Mouse (Mus musculus) MEL (cell line): ENCODE measurements around the gene Ccdc107.

Source experiments
- BHLHE40 ChIP-seq: IDR thresholded peaks from 2 replicates; pipeline ENCODE4 v1.6.1; 2012; ENCODE audit warnings: low read depth, mild to moderate bottlenecking, inconsistent platforms, low read length, improper control_type of control experiment, borderline replicate concordance
- CHD2 ChIP-seq: IDR thresholded peaks from 2 replicates; pipeline ENCODE4 v1.6.1; 2011; ENCODE audit warnings: low read length, improper control_type of control experiment
- CTCF ChIP-seq, 3 experiments: IDR thresholded peaks in 2 of 3; conservative IDR thresholded peaks in 1 of 3; 2 replicates each; pipeline ENCODE4 v1.5.1; 2011 to 2012; ENCODE audit warnings: low read length in 3 of 3, low read depth in 2 of 3, mild to moderate bottlenecking in 2 of 3, improper control_type of control experiment in 1 of 3, inconsistent platforms in 1 of 3, mixed read lengths in 1 of 3, moderate library complexity in 1 of 3; ENCODE audit not compliant: control insufficient read depth in 1 of 3, insufficient read depth in 1 of 3, poor library complexity in 1 of 3, severe bottlenecking in 1 of 3
- ETS1 ChIP-seq: IDR thresholded peaks from 2 replicates; pipeline ENCODE4 v1.6.1; 2012; ENCODE audit warnings: low read depth, mild to moderate bottlenecking, inconsistent platforms, low read length, improper control_type of control experiment, moderate library complexity
- GABPA ChIP-seq: IDR thresholded peaks from 2 replicates; pipeline ENCODE4 v1.6.1; 2012; ENCODE audit warnings: low read depth, mild to moderate bottlenecking, inconsistent platforms, low read length, improper control_type of control experiment, moderate library complexity
- MAZ ChIP-seq: IDR thresholded peaks from 2 replicates; pipeline ENCODE4 v1.6.1; 2012; ENCODE audit warnings: low read depth, mild to moderate bottlenecking, inconsistent platforms, low read length, improper control_type of control experiment
- MXI1 ChIP-seq: IDR thresholded peaks from 2 replicates; pipeline ENCODE4 v1.6.1; 2011; ENCODE audit warnings: mild to moderate bottlenecking, low read depth, low read length, improper control_type of control experiment
- MYB ChIP-seq: IDR thresholded peaks from 2 replicates; pipeline ENCODE4 v1.6.1; 2011; ENCODE audit warnings: mild to moderate bottlenecking, low read depth, low read length, improper control_type of control experiment
- POLR2A ChIP-seq, 2 experiments: IDR thresholded peaks; 2 replicates each; pipeline ENCODE4 v1.6.1; 2011 to 2012; ENCODE audit warnings: low read length in 2 of 2, mild to moderate bottlenecking in 2 of 2, control low read depth in 1 of 2, improper control_type of control experiment in 1 of 2, low read depth in 1 of 2, moderate library complexity in 1 of 2; ENCODE audit not compliant: control insufficient read depth in 1 of 2, insufficient read depth in 1 of 2, poor library complexity in 1 of 2
- POLR2AphosphoS5 ChIP-seq: IDR thresholded peaks from 2 replicates; pipeline ENCODE4 v1.6.1; 2012; ENCODE audit warnings: low read depth, borderline replicate concordance, mild to moderate bottlenecking, inconsistent platforms, low read length, moderate library complexity, mixed read lengths
- RAD21 ChIP-seq: IDR thresholded peaks from 2 replicates; pipeline ENCODE4 v1.6.1; 2011; ENCODE audit warnings: mild to moderate bottlenecking, low read depth, low read length, improper control_type of control experiment
- TAL1 ChIP-seq: IDR thresholded peaks from 2 replicates; pipeline ENCODE4 v1.6.1; 2012; ENCODE audit warnings: mild to moderate bottlenecking, inconsistent platforms, low read length, moderate library complexity, mixed read lengths
- ZNF384 ChIP-seq: IDR thresholded peaks from 2 replicates; pipeline ENCODE4 v1.6.1; 2012; ENCODE audit warnings: low read depth, mild to moderate bottlenecking, inconsistent platforms, low read length, improper control_type of control experiment

DNA sequence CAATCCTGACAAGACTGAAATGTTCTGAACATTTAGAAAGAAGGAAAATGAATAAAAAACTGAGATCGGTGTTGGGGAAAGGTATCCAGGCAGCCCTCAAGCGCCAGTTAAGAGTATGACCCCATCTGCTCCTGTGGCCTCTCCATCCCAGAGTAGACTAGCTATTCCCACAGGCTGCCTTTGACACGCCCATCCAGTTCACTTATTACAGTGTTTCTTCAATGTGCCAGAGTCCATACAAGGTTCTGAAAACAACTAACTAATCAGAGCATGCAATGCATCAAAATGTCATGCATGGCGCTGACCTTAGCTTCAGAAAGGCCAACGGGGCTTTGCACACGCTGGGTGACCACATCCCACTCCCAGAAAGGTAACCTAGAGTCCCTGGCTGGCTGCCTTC lies 10.8 kb downstream of the Ccdc107 start:
- no peak for TF ChIP-seq MYB
- TF ChIP-seq ETS1 = no peak
- TF ChIP-seq CTCF (IDR thresholded peaks at IDR 0.05 in 2 of 3, conservative IDR thresholded peaks at IDR 0.05 in 1 of 3; ENCODE audit: control insufficient read depth in 1 of 3, insufficient read depth in 1 of 3, low read depth in 2 of 3, low read length in 3 of 3, poor library complexity in 1 of 3, severe bottlenecking in 1 of 3) = no peak
- no peak for TF ChIP-seq GABPA
- TF ChIP-seq ZNF384 = no peak
- no peak for TF ChIP-seq TAL1
- no peak for TF ChIP-seq POLR2A (IDR thresholded peaks at IDR 0.05; ENCODE audit: control insufficient read depth in 1 of 2, insufficient read depth in 1 of 2, low read depth in 1 of 2, low read length in 2 of 2, poor library complexity in 1 of 2)
- TF ChIP-seq POLR2AphosphoS5 = no peak
- TF ChIP-seq RAD21 = no peak
- no peak for TF ChIP-seq MAZ
- no peak for TF ChIP-seq CHD2
- TF ChIP-seq BHLHE40 = no peak
- no peak for TF ChIP-seq MXI1
